Mouse (Mus musculus) ES-E14 (cell line): ENCODE measurements at regions not wholly inside any gene's neighbourhood (a gene's known extent, or its start where the extent isn't known, plus 50 kb on each side); places are given as distances from the start of the nearest gene placed in this dataset.
"Not testable (repeated sequence)": the region's sequence is repeated elsewhere in the genome, so short reads cannot be mapped to it uniquely, and the experiment has no call there.

Experiments used
- DNase-seq: peaks from one replicate; pipeline ENCODE4 v3.0.0-alpha.2; 2013; ENCODE audit warnings: low read depth, low spot score
- H3K27ac ChIP-seq: 2 replicates; pipeline ENCODE4 v1.5.1; 2012; ENCODE audit warnings: low read depth, mild to moderate bottlenecking, low read length, moderate library complexity, mixed read lengths; ENCODE audit not compliant: poor library complexity, insufficient read depth, severe bottlenecking
- H3K36me3 ChIP-seq: 2 replicates; pipeline ENCODE4 v1.6.1; 2012; ENCODE audit warnings: mild to moderate bottlenecking, low read length, moderate library complexity, mixed read lengths; ENCODE audit not compliant: control insufficient read depth, poor library complexity, insufficient read depth, severe bottlenecking
- H3K4me1 ChIP-seq, 2 experiments: fragments of 150-350 bp in 1 of 2; sonication (generic) in 1 of 2; 2 replicates each; pipeline ENCODE4 v1.6.1; 2012; ENCODE audit warnings: low read length in 2 of 2, mild to moderate bottlenecking in 1 of 2, mixed read lengths in 1 of 2; ENCODE audit not compliant: control insufficient read depth in 2 of 2, insufficient read depth in 2 of 2, poor library complexity in 1 of 2
- H3K4me3 ChIP-seq, 2 experiments: fragments of 150-350 bp in 1 of 2; sonication (generic) in 1 of 2; 2 replicates each; pipeline ENCODE4 v1.5.1; 2012; ENCODE audit warnings: low read length in 2 of 2, low read depth in 1 of 2, mild to moderate bottlenecking in 1 of 2, mixed read lengths in 1 of 2; ENCODE audit not compliant: insufficient read depth in 1 of 2, poor library complexity in 1 of 2, severe bottlenecking in 1 of 2
- H3K9ac ChIP-seq: 2 replicates; pipeline ENCODE4 v1.6.1; 2012; ENCODE audit warnings: low read depth, mild to moderate bottlenecking, low read length, mixed read lengths; ENCODE audit not compliant: poor library complexity, insufficient read depth, severe bottlenecking
- H3K9me3 ChIP-seq: fragments of 150-350 bp; sonication (generic); 2 replicates; pipeline ENCODE4 v1.6.1; 2012; ENCODE audit warnings: low read depth, mild to moderate bottlenecking, low read length; ENCODE audit not compliant: control insufficient read depth, insufficient read depth
- CHD2 ChIP-seq: IDR thresholded peaks from 2 replicates; pipeline ENCODE4 v1.6.1; 2014; ENCODE audit warnings: mild to moderate bottlenecking, low read depth, low read length, inconsistent platforms
- HCFC1 ChIP-seq: IDR thresholded peaks from 2 replicates; pipeline ENCODE4 v1.6.1; 2012; ENCODE audit warnings: low read length, inconsistent platforms, borderline replicate concordance; ENCODE audit not compliant: insufficient read depth
- MAFK ChIP-seq: IDR thresholded peaks from 2 replicates; pipeline ENCODE4 v1.6.1; 2014; ENCODE audit warnings: mild to moderate bottlenecking, low read depth, low read length, inconsistent platforms; ENCODE audit not compliant: insufficient read depth
- ZC3H11A ChIP-seq: IDR thresholded peaks from 2 replicates; pipeline ENCODE4 v1.6.1; 2012; ENCODE audit warnings: low read depth, mild to moderate bottlenecking, inconsistent platforms, low read length, borderline replicate concordance
- ZNF384 ChIP-seq: IDR thresholded peaks from 2 replicates; pipeline ENCODE4 v1.6.1; 2012; ENCODE audit warnings: low read depth, low read length, inconsistent platforms
- in situ Hi-C, 2 experiments: fragments of 600-800 bp; cut with MboI; formaldehyde crosslinking; loops; one replicate each; pipeline ENCODE4 v1.15.1; 2025; ENCODE audit warnings: low sequenced_read_pairs in 2 of 2, inconsistent platforms in 1 of 2; ENCODE audit not compliant: unreplicated experiment in 2 of 2

- TF ChIP-seq ZC3H11A = no peak
- no peak for TF ChIP-seq HCFC1
- TF ChIP-seq CHD2 = no peak
- TF ChIP-seq ZNF384 = no peak
- no peak for TF ChIP-seq MAFK
- Histone ChIP-seq H3K4me3 (no peak overlapping the region), H3K9ac (no peak overlapping the region), H3K27ac (no peak overlapping the region), H3K36me3 (no peaks in the 10 kb centered on the region), H3K4me1 (peaks cover 0 to 6% of the 10 kb centered on the region in 2 experiments; a peak in 1 of 4 replicates), H3K9me3 (no peaks in the 10 kb centered on the region)
- DNase-seq = no peak
- in situ Hi-C loops = loop anchor here (10.0 to 25.0 kb wide), 4 partner anchors 203 to 277 kb away; partner anchors contain the start of gene Klf3 (in 1 of the 2)
Observed at GRCm38 (mm10) chr5:64587895-64588738, 215.1 kb upstream of the Klf3 start.

- in situ Hi-C loops = loop anchor here (10.0 to 25.0 kb wide), 4 partner anchors 204 to 276 kb away; partner anchors contain the start of gene Klf3 (in 1 of the 2)
- not testable (repeated sequence) for H3K9me3 ChIP-seq, DNase-seq, H3K4me1 ChIP-seq, H3K9ac ChIP-seq, H3K27ac ChIP-seq, H3K36me3 ChIP-seq, H3K4me3 ChIP-seq
Observed at GRCm38 (mm10) chr5:64588768-64589167, 214.4 kb upstream of the Klf3 start.

GRCm38 (mm10) chr5:64590036-64590435, 213.2 kb upstream of the Klf3 start:
- no peak for DNase-seq
- Histone ChIP-seq H3K9ac (no peak overlapping the region), H3K9me3 (no peaks in the 10 kb centered on the region), H3K4me1 (peaks cover 0 to 6% of the 10 kb centered on the region in 2 experiments; a peak in 1 of 4 replicates), H3K4me3 (no peak overlapping the region), H3K27ac (no peak overlapping the region), H3K36me3 (no peaks in the 10 kb centered on the region)
- TF ChIP-seq MAFK (no peak), ZNF384 (no peak), CHD2 (no peak), ZC3H11A (no peak), HCFC1 (no peak)
- in situ Hi-C loops = loop anchor here in 1 of 2 experiments (25.0 kb wide), 1 partner anchor 222 kb away; the partner anchor contains the start of gene Klf3

- no peak for DNase-seq
- peaks cover 4 to 6% of the 10 kb centered on the region in 2 experiments; a peak in 2 of 4 replicates for H3K4me1 ChIP-seq
- H3K36me3 ChIP-seq = no peaks in the 10 kb centered on the region
- no peak overlapping the region for H3K4me3 ChIP-seq
- H3K9me3 ChIP-seq = no peaks in the 10 kb centered on the region
- in situ Hi-C loops = loop anchor here in 1 of 2 experiments (25.0 kb wide), 1 partner anchor 222 kb away; the partner anchor contains the start of gene Klf3
- TF ChIP-seq ZC3H11A (no peak), HCFC1 (no peak), MAFK (no peak), ZNF384 (no peak), CHD2 (no peak)
- no peak overlapping the region for H3K27ac ChIP-seq
- no peak overlapping the region for H3K9ac ChIP-seq
Observed at GRCm38 (mm10) chr5:64590747-64591146, 212.4 kb upstream of the Klf3 start.
